Mouse (Mus musculus) fat pad, adult 2 months (tissue): Measurements from ENCODE around the gene Trim63.

Experiments
- DNase-seq: peaks from one replicate; pipeline ENCODE4 v3.0.0-alpha.2; 2011; ENCODE audit warnings: low read depth, low spot score; ENCODE audit errors: extremely low read depth

Trim63 gene

DNA sequence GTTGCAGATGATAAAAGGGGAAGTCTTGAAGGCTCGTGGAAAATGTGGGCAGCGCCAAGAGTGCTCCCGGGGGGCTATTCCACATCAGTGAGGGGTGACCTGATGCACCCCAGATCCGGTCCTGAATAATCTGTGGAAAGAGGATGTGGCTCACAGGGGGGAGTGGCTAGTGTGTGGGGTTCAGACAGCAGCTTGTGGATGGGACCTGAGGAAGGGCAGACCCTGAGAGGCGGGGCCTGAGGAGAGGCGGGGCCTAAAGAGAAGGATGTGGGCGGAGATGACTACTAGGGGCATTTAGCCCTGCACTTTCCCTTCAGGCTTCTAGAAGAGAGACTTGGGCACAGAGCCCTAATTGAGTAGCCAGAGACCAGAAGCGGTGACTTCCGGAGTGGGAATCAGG lies 47.7 kb downstream of the Trim63 start:
- DNase-seq: no peak

- DNase-seq: no peak
Observed at GRCm38 (mm10) chr4:134365280-134365679, 50.4 kb downstream of the Trim63 start.

GRCm38 (mm10) chr4:134370649-134371221 lies 55.8 kb downstream of the Trim63 start:
- DNase-seq: no peak

GRCm38 (mm10) chr4:134371316-134371855 lies 56.5 kb downstream of the Trim63 start:
- no peak for DNase-seq

DNA sequence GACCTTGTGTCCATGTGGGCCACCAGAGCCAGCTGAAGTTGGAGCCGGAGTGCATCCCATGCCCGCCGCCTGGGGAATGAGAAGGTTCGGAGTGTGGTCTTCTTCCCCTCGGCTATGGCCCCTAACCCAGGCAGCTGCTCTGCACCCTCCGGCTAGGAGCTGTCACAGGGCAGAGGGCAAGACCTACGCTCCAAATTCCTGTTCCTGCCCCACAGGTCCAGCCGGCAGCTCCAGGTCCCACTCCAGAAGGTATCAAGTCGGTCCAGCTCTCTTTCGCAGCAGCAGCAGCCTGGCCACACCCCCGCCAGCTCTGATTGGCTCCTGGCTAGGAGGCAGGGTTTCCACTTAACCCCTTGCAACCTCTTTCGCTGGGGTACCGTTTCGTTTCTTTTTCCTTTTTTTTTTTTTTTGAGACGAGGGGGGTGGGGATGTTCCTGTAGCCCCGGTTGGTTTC lies 57.4 kb downstream of the Trim63 start:
- no peak for DNase-seq

DNA sequence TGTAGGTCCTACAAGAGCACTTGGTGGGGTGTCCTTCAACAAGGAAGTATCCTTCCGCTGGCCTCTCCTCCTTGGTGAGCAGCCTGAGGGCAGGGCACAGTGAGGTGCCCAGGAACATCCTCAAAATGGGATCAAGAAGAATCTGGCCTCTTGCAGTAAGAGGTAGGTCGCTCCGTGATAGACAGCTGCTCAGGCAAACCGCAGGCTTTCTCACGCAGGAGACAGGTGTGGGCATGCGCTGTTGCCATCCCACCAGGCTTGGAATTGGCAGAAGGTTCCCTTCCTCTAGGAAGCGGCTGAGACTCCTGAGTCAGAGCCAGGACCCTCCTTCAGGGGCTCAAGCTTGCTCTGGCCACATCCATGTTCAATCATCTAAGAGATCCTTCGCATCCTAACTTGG lies 58.4 kb downstream of the Trim63 start:
- DNase-seq: no peak

DNA sequence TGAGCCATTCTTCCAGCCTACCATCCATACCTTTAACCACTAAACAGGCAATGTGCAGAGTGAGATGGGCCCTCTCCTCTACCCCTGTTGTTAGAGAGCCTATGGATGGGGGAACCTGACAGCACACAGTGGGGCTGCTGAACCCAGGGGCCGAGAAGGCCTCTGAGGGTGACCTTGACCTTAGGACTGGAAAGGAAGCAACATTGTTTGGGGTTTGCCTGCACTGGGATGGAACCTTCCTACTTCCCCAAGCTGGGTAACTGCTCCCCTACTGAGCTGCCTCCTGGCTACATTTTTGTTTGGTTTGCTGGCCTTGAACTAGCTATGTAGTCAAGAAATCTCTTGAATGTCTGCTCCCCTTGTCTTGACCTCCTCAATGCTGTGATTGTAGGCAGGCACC lies 59.4 kb downstream of the Trim63 start:
- no peak for DNase-seq

GRCm38 (mm10) chr4:134378089-134378615 lies 63.2 kb downstream of the Trim63 start:
- DNase-seq: no peak
